Comparison of ENCODE assay signal across 8 mouse cellular contexts in the genomic region with DNA sequence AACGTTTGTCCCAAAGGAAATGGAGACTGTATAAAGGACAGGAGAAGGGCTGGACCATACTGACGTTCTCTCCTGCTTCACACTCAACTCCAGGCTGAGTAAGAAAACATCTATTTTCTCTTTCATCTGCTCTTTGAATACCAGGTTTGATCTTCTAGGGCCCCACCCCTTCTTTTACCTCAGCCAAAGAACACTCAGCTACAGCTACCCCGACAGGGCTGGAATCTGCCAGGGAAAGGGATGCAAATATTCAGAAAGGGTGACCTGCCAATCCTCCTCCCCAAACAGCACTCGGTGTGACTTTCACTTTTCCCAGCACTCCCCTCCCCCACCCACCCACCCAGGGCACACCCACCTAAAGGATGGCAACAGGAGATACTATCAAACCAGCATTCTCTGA. TPM values are rescaled to one million over a fixed set of nuclear protein-coding genes. Genes with fewer than 3 reads are reported as not detected.
DNase-seq lines count a peak whose midpoint lies in the region; ATAC-seq and TF ChIP-seq lines count a peak whose summit lies in the region.

No protein-coding gene starts in this region.

- TF ChIP-seq CTCF in bone marrow macrophage, adult 2 months (IDR thresholded peaks at IDR 0.05; ENCODE audit: low read depth, low read length), result no peak

- H3K9ac ChIP-seq in heart, embryonic 14.5 days (ENCODE audit: low read length), result peak overlapping the region; percentile 47
- no peak overlapping the region for H3K9ac ChIP-seq in hindbrain, embryonic 13.5 days
- H3K9ac ChIP-seq in liver, embryonic 16.5 days (ENCODE audit: low read depth, low read length), result no peak overlapping the region

- 3% methylated on average over 4 of the region's 4 CpGs for WGBS in heart, embryonic 14.5 days
- 12% methylated on average over 4 of the region's 4 CpGs for WGBS in hindbrain, embryonic 13.5 days
- 20% methylated on average over 4 of the region's 4 CpGs for WGBS in liver, embryonic 16.5 days (ENCODE audit: insufficient replicate concordance)

- H3K9me3 ChIP-seq in heart, embryonic 14.5 days (ENCODE audit: control insufficient read depth, low read length), result no peaks in the 10 kb centered on the region
- H3K9me3 ChIP-seq in hindbrain, embryonic 13.5 days, result no peaks in the 10 kb centered on the region
- no peaks in the 10 kb centered on the region for H3K9me3 ChIP-seq in liver, embryonic 16.5 days (replicated peaks; ENCODE audit: control insufficient read depth, low read length)

- no peaks in the 10 kb centered on the region for H3K27me3 ChIP-seq in heart, embryonic 14.5 days (ENCODE audit: control insufficient read depth, insufficient read depth, low read length)
- H3K27me3 ChIP-seq in hindbrain, embryonic 13.5 days, result peaks cover 14% of the 10 kb centered on the region
- H3K27me3 ChIP-seq in liver, embryonic 16.5 days (ENCODE audit: control insufficient read depth, insufficient read depth, low read depth, low read length), result peaks cover 18% of the 10 kb centered on the region

- no peak for TF ChIP-seq POLR2A in bone marrow macrophage, adult 2 months (IDR thresholded peaks at IDR 0.05; ENCODE audit: borderline replicate concordance, low read depth, low read length)

- peak overlapping the region; percentile 71 for H3K4me2 ChIP-seq in heart, embryonic 14.5 days (ENCODE audit: low read length)
- H3K4me2 ChIP-seq in hindbrain, embryonic 13.5 days, result peak overlapping the region; percentile 95
- 0 out of 2 replicates have a peak overlapping the region, but pooled peaks have one; percentile 14 for H3K4me2 ChIP-seq in liver, embryonic 16.5 days (ENCODE audit: low read depth, low read length)

- no peak for DNase-seq in heart, postnatal 14 days
- no peak for DNase-seq in adipocyte (ENCODE audit: low spot score)
- no peak for DNase-seq in cerebellum, postnatal 14 days

- peak overlapping the region; percentile 24 to 73; a peak in 3 of 4 replicates for H3K4me3 ChIP-seq in heart, embryonic 14.5 days (ENCODE audit: control insufficient read depth in 1 of 2, insufficient read depth in 1 of 2, low read depth in 1 of 2, low read length in 2 of 2)
- H3K4me3 ChIP-seq in bone marrow macrophage, adult 2 months (ENCODE audit: insufficient read depth, low read length), result peak overlapping the region; percentile 58
- no peak overlapping the region for H3K4me3 ChIP-seq in hindbrain, embryonic 13.5 days
- no peak overlapping the region for H3K4me3 ChIP-seq in liver, embryonic 16.5 days (ENCODE audit: low read depth, low read length)

- no peaks in the 10 kb centered on the region for H3K36me3 ChIP-seq in heart, embryonic 14.5 days (ENCODE audit: control insufficient read depth, insufficient read depth, low read length)
- no peaks in the 10 kb centered on the region for H3K36me3 ChIP-seq in hindbrain, embryonic 13.5 days
- no peaks in the 10 kb centered on the region for H3K36me3 ChIP-seq in liver, embryonic 16.5 days (ENCODE audit: control insufficient read depth, insufficient read depth)

- peaks cover 4 to 24% of the 10 kb centered on the region in 2 experiments; a peak in 3 of 4 replicates for H3K4me1 ChIP-seq in heart, embryonic 14.5 days (ENCODE audit: control insufficient read depth in 2 of 2, insufficient read depth in 2 of 2, low read length in 2 of 2)
- peaks cover 52% of the 10 kb centered on the region for H3K4me1 ChIP-seq in bone marrow macrophage, adult 2 months (ENCODE audit: control insufficient read depth, insufficient read depth, low read length)
- peaks cover 10% of the 10 kb centered on the region for H3K4me1 ChIP-seq in hindbrain, embryonic 13.5 days (replicated peaks)
- H3K4me1 ChIP-seq in liver, embryonic 16.5 days (ENCODE audit: control insufficient read depth, low read depth, low read length), result no peaks in the 10 kb centered on the region; the same call in 1 of the 2 replicates

- no peak for ATAC-seq in heart, embryonic 14.5 days (ENCODE audit: insufficient number of reproducible peaks, insufficient read depth, low FRiP score, low read depth)
- ATAC-seq in hindbrain, embryonic 13.5 days (ENCODE audit: low FRiP score), result no peak
- no peak for ATAC-seq in liver, embryonic 16.5 days (ENCODE audit: low read depth)
- ATAC-seq in inflammation-experienced regulatory T-cells, adult 6 months, result no peak

- intact Hi-C loops in heart, postnatal 14 days (cut with DNase I), result loop anchor here (5.0 kb wide), 1 partner anchor 141 kb away; no protein-coding TSS in a partner anchor

- 0 out of 4 replicates have a peak overlapping the region, but pooled peaks of 1 of the 2 experiments have one; percentile 21 for H3K27ac ChIP-seq in heart, embryonic 14.5 days (replicated peaks in 1 of 2; ENCODE audit: control insufficient read depth in 1 of 2, insufficient read depth in 1 of 2, low read depth in 2 of 2, low read length in 2 of 2)
- peak overlapping the region; percentile 88 for H3K27ac ChIP-seq in bone marrow macrophage, adult 2 months (ENCODE audit: insufficient read depth, low read depth, low read length)
- no peak overlapping the region for H3K27ac ChIP-seq in hindbrain, embryonic 13.5 days
- H3K27ac ChIP-seq in liver, embryonic 16.5 days (ENCODE audit: low read length), result no peak overlapping the region

RNA-seq across cellular contexts. Expression of a gene that starts 2.2 kb away (rescaled TPM):
- polyA plus RNA-seq in heart, embryonic 14.5 days (2014; fragmentation: Nextera tagmentation; extraction: Ambion mirVana), result 4.4 and 5.0 TPM in 2 replicates
- 10 to 100 TPM; 38.4 to 39.8 TPM for total RNA-seq in heart, postnatal 14 days (2021)
- 80.4 and 96.7 TPM in 2 replicates for polyA plus RNA-seq in bone marrow macrophage, adult 2 months (2012; ENCODE audit: insufficient read depth, insufficient read length, missing spikeins)
- 4.3 and 4.4 TPM in 2 replicates for polyA plus RNA-seq in hindbrain, embryonic 13.5 days (2015; fragmentation: Nextera tagmentation; extraction: Ambion mirVana)
- polyA plus RNA-seq in liver, embryonic 16.5 days (2015; fragmentation: Nextera tagmentation; extraction: Ambion mirVana), result 0.60 and 0.92 TPM in 2 replicates
- polyA plus RNA-seq in inflammation-experienced regulatory T-cells, adult 6 months (2017; shearing (Covaris generic)), result under 1 TPM in 1 of 3 experiments, not detected in 2; 0.16 TPM

Comparison
In these comparisons a context has a peak if more than half of its experiments do, and no peak if none do; other contexts are left out.
1. H3K4me2 ChIP-seq: peak in every context shown above with its lines; median percentile 95 in hindbrain, embryonic 13.5 days; 71 in heart, embryonic 14.5 days; 14 in liver, embryonic 16.5 days.
2. H3K4me3 ChIP-seq: peak in heart, embryonic 14.5 days (2 of 2) and bone marrow macrophage, adult 2 months (single experiment); none in hindbrain, embryonic 13.5 days (single experiment) and liver, embryonic 16.5 days (single experiment).
3. RNA of a gene that starts 2.2 kb away (polyA plus RNA-seq): 80.4 to 96.7 TPM in bone marrow macrophage, adult 2 months; 4.4 to 5.0 TPM in heart, embryonic 14.5 days, 4.3 to 4.4 TPM in hindbrain, embryonic 13.5 days, 0.60 to 0.92 TPM in liver, embryonic 16.5 days and 0.16 TPM in inflammation-experienced regulatory T-cells, adult 6 months; every median in the first group is over 10 times any median in the second.